Mouse (Mus musculus) lung, embryonic 15.5 days (tissue): ENCODE measurements around the gene Gm2115. TPM values are rescaled to one million over a fixed set of nuclear protein-coding genes. Genes with fewer than 3 reads are reported as not detected.

Experiments used
- ATAC-seq: fragments of 200-750 bp; cut with Nextera tagmentation; 2 replicates; pipeline ENCODE4 v1.8.0; 2017; ENCODE audit warnings: moderate number of reproducible peaks, borderline replicate concordance; ENCODE audit not compliant: low FRiP score, low TSS enrichment; ENCODE audit errors: extremely low read depth
- H3K27ac ChIP-seq: fragments of 300-500 bp; sonication (generic); 2 replicates; pipeline ENCODE4 v1.5.1; 2015; ENCODE audit warnings: moderate library complexity, mild to moderate bottlenecking, inconsistent platforms
- H3K27me3 ChIP-seq: fragments of 300-500 bp; sonication (generic); 2 replicates; pipeline ENCODE4 v1.6.1; 2015; ENCODE audit warnings: inconsistent platforms
- H3K36me3 ChIP-seq: fragments of 300-500 bp; sonication (generic); 2 replicates; pipeline ENCODE4 v1.6.1; 2015; ENCODE audit warnings: inconsistent platforms
- H3K4me1 ChIP-seq: fragments of 300-500 bp; sonication (generic); 2 replicates; pipeline ENCODE4 v1.6.1; 2015; ENCODE audit warnings: inconsistent platforms
- H3K4me2 ChIP-seq: fragments of 300-500 bp; sonication (generic); 2 replicates; pipeline ENCODE4 v1.6.1; 2015; ENCODE audit warnings: inconsistent platforms, mild to moderate bottlenecking, moderate library complexity
- H3K4me3 ChIP-seq: fragments of 300-500 bp; sonication (generic); 2 replicates; pipeline ENCODE4 v1.5.1; 2015; ENCODE audit warnings: mild to moderate bottlenecking, inconsistent platforms
- H3K9ac ChIP-seq: fragments of 300-500 bp; sonication (generic); 2 replicates; pipeline ENCODE4 v1.6.1; 2015; ENCODE audit warnings: inconsistent platforms
- H3K9me3 ChIP-seq: fragments of 300-500 bp; sonication (generic); 2 replicates; pipeline ENCODE4 v1.6.1; 2016; ENCODE audit warnings: inconsistent platforms
- WGBS: fragments of 180-500 bp; shearing (Covaris S2); methylation state at CpG from one replicate; pipeline ENCODE4 v1.1.7; 2015; 5-methylcytosine and 5-hydroxymethylcytosine counted together
- polyA plus RNA-seq: library from polyadenylated mRNA; unstranded; fragments of >200 nt; fragmentation: Nextera tagmentation; extraction: Ambion mirVana; gene quantifications from 2 replicates; pipeline ENCODE4 v1.2.1, GENCODE M21; 2015

Gene Gm2115
- polyA plus RNA-seq, 1 experiment from 2014 or later, result 5.2 TPM

DNA sequence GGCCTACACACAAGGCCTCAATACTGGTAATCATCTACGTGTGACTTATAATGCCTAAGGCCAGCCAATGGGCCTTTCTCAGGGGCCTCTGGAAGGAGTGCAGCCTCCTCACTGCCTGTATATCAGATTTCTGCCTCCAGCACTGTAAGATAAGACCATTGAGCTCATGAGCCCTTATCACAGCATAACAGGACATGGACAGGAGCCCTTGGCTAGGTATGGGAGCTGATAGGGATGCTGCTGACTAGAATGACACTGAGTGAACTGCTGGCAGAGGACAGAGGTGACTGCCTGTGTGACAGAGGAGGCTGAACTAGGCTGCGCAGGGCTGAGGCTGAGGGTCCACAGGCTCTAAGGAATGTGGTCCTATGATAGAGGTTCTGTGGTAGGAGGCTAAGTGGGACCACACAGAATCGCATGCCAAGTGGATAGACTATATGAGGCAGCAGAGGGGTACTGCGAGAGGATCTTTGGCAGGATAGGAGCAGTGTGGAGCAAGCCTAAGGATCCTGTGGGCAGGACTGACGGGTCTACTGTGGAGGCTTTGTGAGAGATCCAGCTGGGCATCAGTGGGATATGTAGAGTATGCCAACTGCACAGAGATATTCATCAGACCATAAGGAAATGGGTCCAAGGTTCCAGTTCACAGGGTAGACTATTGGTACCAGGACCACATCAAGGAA, 58.5 kb downstream of the Gm2115 start:
- peak; percentile 57; the same call in 1 of the 2 replicates for ATAC-seq
- Histone ChIP-seq H3K36me3 (no peaks in the 10 kb centered on the region), H3K9me3 (no peaks in the 10 kb centered on the region), H3K4me2 (no peak overlapping the region), H3K4me3 (no peak overlapping the region), H3K9ac (no peak overlapping the region), H3K27ac (no peak overlapping the region), H3K27me3 (no peaks in the 10 kb centered on the region), H3K4me1 (no peaks in the 10 kb centered on the region)
- WGBS, result 91% methylated on average over 5 of the region's 5 CpGs

DNA sequence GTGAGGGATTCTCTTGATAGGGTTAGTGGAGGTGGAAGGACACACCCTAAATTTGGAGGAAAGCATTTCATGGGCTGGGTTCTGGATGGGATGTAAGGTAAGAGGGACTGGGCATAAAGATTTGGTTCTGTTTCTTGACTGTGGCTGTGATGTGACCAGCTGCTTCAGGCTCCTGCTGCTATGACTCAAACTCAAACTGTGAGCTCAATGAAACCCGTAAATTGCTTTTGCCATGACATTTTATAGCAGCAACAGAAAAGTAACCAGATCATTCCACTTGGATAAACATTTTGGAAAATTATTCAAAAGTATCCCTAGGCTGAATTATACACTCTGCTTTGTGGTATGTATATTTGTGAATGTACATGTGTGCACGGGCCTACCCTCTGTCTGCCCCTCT, 61.9 kb downstream of the Gm2115 start:
- Histone ChIP-seq H3K27me3 (no peaks in the 10 kb centered on the region), H3K4me2 (no peak overlapping the region), H3K9ac (no peak overlapping the region), H3K36me3 (no peaks in the 10 kb centered on the region), H3K27ac (no peak overlapping the region), H3K4me1 (no peaks in the 10 kb centered on the region), H3K9me3 (no peaks in the 10 kb centered on the region), H3K4me3 (no peak overlapping the region)
- ATAC-seq, result no peak
- 87% methylated on average over 2 of the region's 2 CpGs for WGBS

- no peak for ATAC-seq
- Histone ChIP-seq H3K4me1 (no peaks in the 10 kb centered on the region), H3K4me3 (no peak overlapping the region), H3K9ac (no peak overlapping the region), H3K27ac (no peak overlapping the region), H3K4me2 (no peak overlapping the region), H3K27me3 (no peaks in the 10 kb centered on the region), H3K9me3 (no peaks in the 10 kb centered on the region), H3K36me3 (no peaks in the 10 kb centered on the region)
- WGBS, result 88% methylated on average over 3 of the region's 3 CpGs
Measured at GRCm38 (mm10) chr7:84591347-84591746, 62.6 kb downstream of the Gm2115 start.

DNA sequence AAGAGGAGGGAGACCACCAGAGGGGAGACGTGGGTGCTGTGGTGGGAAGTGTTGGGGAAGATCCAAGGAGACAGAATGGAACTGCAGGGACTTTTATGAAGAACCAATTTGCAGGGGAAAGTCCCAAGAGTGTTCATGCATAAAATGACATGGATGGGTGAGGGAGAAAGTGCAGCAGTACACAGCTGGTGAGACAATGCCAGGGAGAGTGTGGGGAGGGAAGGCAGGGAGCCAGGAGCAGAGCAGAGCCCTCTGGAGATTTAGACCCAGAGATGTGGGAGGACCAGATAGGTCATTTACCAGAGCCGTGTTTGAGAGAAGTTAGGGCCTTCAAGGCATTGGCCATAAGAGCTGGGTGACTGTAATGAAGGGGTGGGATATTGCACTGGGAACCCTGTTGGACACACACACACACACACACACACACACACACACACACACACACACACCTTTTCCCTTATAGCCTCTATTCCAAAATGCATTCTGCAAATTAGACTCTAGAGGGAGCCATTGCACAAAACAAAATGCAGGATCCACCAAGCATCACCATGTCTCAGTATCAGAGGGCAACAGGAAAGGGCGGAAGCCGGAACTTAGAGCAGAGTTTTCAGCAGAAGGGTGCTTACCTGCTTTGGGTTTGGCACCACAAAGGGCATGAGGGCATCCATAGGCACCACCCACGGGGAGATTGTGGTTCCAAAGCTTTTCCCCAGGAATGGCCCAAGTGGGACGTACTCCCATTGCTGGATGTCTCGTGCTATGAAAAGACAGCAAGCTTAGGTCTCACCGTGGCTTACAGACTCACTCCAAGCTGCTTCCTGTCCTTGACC, 65.5 kb downstream of the Gm2115 start:
- H3K9me3 ChIP-seq, result no peaks in the 10 kb centered on the region
- H3K27me3 ChIP-seq, result no peaks in the 10 kb centered on the region
- peak; percentile 69; the same call in 1 of the 2 replicates for ATAC-seq
- no peak overlapping the region for H3K4me2 ChIP-seq
- no peaks in the 10 kb centered on the region for H3K4me1 ChIP-seq
- H3K9ac ChIP-seq, result no peak overlapping the region
- no peak overlapping the region for H3K27ac ChIP-seq
- H3K36me3 ChIP-seq, result no peaks in the 10 kb centered on the region
- H3K4me3 ChIP-seq, result no peak overlapping the region
- 42% methylated on average over 8 of the region's 8 CpGs for WGBS

- no peaks in the 10 kb centered on the region for H3K9me3 ChIP-seq
- H3K4me2 ChIP-seq, result no peak overlapping the region
- H3K4me3 ChIP-seq, result no peak overlapping the region
- H3K9ac ChIP-seq, result no peak overlapping the region
- H3K27me3 ChIP-seq, result no peaks in the 10 kb centered on the region
- no peaks in the 10 kb centered on the region for H3K4me1 ChIP-seq
- H3K27ac ChIP-seq, result no peak overlapping the region
- H3K36me3 ChIP-seq, result no peaks in the 10 kb centered on the region
- ATAC-seq, result peak; percentile 19; the same call in 1 of the 2 replicates
Measured at GRCm38 (mm10) chr7:84594917-84595303, 66.2 kb downstream of the Gm2115 start.

GRCm38 (mm10) chr7:84596002-84596401, 67.2 kb downstream of the Gm2115 start:
- ATAC-seq, result no peak
- H3K4me1 ChIP-seq, result no peaks in the 10 kb centered on the region
- H3K9me3 ChIP-seq, result no peaks in the 10 kb centered on the region
- no peak overlapping the region for H3K9ac ChIP-seq
- H3K27me3 ChIP-seq, result no peaks in the 10 kb centered on the region
- no peak overlapping the region for H3K4me3 ChIP-seq
- H3K27ac ChIP-seq, result no peak overlapping the region
- H3K36me3 ChIP-seq, result no peaks in the 10 kb centered on the region
- WGBS, result 90% methylated on average over 3 of the region's 3 CpGs
- H3K4me2 ChIP-seq, result no peak overlapping the region

DNA sequence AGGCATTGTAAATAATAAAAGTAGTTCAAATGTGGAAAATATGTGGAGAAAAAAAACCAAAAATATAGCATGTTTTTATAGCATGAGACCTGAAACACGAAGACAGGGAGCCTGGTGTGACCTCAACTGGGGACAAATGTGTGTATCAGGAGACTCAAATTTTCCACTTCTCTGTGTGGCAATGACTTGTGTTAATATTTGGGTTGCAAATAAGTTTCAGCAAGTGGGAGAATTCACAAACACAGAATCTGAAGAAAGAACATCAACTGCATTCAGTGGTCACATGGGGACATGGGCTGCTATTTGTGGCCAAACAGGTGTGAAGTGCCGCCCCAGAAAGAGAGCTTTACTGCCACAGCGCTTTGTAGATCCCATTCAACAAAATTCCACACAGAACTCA, 67.9 kb downstream of the Gm2115 start:
- Histone ChIP-seq H3K4me1 (no peaks in the 10 kb centered on the region), H3K9me3 (no peaks in the 10 kb centered on the region), H3K4me2 (no peak overlapping the region), H3K27ac (no peak overlapping the region), H3K9ac (no peak overlapping the region), H3K27me3 (no peaks in the 10 kb centered on the region), H3K4me3 (no peak overlapping the region), H3K36me3 (no peaks in the 10 kb centered on the region)
- WGBS, result 75% methylated on average over 3 of the region's 3 CpGs
- no peak for ATAC-seq

DNA sequence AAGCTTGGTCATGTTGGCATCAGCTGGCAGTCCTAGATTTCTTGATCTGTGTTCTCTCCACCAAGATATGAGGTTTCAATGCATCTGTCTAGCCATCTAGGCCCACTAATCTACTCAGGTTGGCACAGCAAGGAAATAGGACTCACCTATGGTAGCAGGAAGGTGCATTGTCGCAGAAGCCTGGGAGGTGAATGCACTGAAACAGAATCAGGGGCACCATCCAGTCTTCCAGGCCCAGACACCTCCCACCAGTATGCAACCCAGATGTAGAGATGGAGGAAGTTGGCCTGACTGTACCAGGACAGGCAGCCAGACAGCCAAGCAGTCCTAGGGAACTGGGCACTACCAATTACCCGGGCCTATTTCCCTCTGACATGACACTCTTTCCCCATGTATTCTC, 71.9 kb downstream of the Gm2115 start:
- H3K4me1 ChIP-seq, result peaks cover 6% of the 10 kb centered on the region; the same call in 1 of the 2 replicates
- ATAC-seq, result no peak
- no peak overlapping the region for H3K27ac ChIP-seq
- H3K27me3 ChIP-seq, result no peaks in the 10 kb centered on the region
- no peak overlapping the region for H3K4me3 ChIP-seq
- no peak overlapping the region for H3K9ac ChIP-seq
- no peaks in the 10 kb centered on the region for H3K36me3 ChIP-seq
- H3K9me3 ChIP-seq, result no peaks in the 10 kb centered on the region
- H3K4me2 ChIP-seq, result no peak overlapping the region
- 90% methylated on average over 2 of the region's 2 CpGs for WGBS

DNA sequence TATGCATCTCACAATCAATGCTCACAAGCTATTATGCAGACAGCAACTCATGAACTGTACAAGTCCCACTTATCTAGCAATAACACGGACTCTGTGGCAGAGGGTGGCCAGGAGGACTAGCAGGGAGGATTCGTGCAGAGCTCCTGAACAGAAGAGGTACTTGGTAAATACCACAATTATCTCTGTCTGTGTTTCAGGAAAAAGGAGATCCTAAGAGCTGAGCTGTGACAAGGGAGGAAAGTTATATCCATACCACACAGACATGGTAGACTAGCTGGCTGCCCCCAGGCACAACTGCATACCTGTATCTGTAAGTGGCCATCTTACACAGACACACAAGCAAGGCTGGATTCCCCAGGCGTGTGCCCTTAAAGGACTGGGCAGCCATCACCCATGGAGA, 72.6 kb downstream of the Gm2115 start:
- Histone ChIP-seq H3K9ac (no peak overlapping the region), H3K4me2 (no peak overlapping the region), H3K27ac (no peak overlapping the region), H3K4me3 (no peak overlapping the region), H3K9me3 (no peaks in the 10 kb centered on the region), H3K36me3 (no peaks in the 10 kb centered on the region), H3K27me3 (no peaks in the 10 kb centered on the region), H3K4me1 (peaks cover 7% of the 10 kb centered on the region; the same call in 1 of the 2 replicates)
- no peak for ATAC-seq
- 75% methylated on average over 3 of the region's 3 CpGs for WGBS

DNA sequence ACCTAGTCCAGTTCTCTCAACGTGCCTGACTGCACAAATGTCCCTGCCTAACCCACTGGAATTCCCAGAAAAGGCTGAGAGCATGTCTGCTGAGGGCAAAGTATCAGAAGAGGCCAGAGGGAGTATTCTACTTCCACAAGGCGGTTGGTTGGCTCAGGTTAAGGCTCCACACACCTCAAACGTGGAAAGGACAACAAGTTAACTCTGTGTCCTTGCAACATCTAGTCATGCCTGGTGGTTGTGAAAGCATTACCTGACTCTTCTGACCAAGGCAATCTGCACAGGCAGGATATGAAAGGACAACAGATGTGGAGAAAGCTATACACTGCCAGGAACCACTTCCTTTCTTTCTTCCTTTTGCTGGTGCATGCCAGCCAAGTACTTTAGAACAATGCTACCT, 75.7 kb downstream of the Gm2115 start:
- peaks cover 10% of the 10 kb centered on the region; the same call in 1 of the 2 replicates for H3K4me1 ChIP-seq
- WGBS, result 64% methylated on average over 3 of the region's 3 CpGs
- H3K9ac ChIP-seq, result no peak overlapping the region
- no peaks in the 10 kb centered on the region for H3K36me3 ChIP-seq
- no peak for ATAC-seq
- H3K27me3 ChIP-seq, result no peaks in the 10 kb centered on the region
- H3K9me3 ChIP-seq, result no peaks in the 10 kb centered on the region
- H3K27ac ChIP-seq, result no peak overlapping the region
- H3K4me3 ChIP-seq, result no peak overlapping the region
- peak overlapping the region; percentile 93; the same call in 1 of the 2 replicates for H3K4me2 ChIP-seq

DNA sequence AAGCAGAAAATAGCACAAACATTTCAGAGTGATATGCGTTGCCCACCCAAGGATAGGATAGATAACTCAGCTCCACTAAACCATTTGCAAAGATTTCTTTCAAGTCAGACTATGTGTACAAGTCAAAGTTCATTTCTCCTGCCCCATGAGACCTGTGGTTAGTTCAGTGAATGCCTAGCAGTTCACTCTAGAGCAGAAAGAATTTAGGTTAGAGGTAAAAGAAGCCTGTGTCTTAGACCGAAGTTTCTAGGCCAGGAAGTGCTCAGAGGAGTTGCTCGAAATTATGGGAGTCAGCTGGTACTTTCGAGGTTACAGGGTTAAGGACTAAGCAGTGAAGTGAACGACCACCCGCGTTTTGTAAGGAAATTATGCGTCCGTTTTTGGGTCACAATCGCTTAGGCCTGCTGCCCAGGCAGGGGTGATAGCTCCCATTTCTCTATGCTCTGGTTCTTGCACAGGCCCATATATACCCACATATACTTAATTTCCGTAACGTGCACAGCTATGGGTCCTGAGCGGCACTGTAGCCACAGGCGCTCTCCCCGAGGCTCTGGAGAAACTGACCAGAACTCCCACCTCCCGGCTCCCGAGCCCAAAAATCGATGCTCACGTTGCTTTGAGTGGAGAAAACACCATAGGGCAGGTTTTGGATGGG, 76.4 kb downstream of the Gm2115 start:
- 8% methylated on average over 19 of the region's 19 CpGs for WGBS
- no peak for ATAC-seq
- Histone ChIP-seq H3K27ac (no peak overlapping the region), H3K9me3 (no peaks in the 10 kb centered on the region), H3K36me3 (no peaks in the 10 kb centered on the region), H3K4me2 (peak overlapping the region; percentile 93), H3K27me3 (no peaks in the 10 kb centered on the region), H3K9ac (peak overlapping the region; percentile 47), H3K4me3 (peak overlapping the region; percentile 64), H3K4me1 (peaks cover 10% of the 10 kb centered on the region; the same call in 1 of the 2 replicates)
